Mouse (Mus musculus): ENCODE results near the gene Rad51b.

The Rad51b gene

GRCm38 (mm10) chr12:79612334-79613060 is 315.4 kb downstream of the Rad51b start:
- peak; percentile 95 for DNase-seq (ENCODE audit: extremely low read depth, low read depth)

- peak; percentile 4 for DNase-seq (ENCODE audit: extremely low read depth, low read depth)
Measured at GRCm38 (mm10) chr12:79613061-79613788, 316.1 kb downstream of the Rad51b start.

DNA sequence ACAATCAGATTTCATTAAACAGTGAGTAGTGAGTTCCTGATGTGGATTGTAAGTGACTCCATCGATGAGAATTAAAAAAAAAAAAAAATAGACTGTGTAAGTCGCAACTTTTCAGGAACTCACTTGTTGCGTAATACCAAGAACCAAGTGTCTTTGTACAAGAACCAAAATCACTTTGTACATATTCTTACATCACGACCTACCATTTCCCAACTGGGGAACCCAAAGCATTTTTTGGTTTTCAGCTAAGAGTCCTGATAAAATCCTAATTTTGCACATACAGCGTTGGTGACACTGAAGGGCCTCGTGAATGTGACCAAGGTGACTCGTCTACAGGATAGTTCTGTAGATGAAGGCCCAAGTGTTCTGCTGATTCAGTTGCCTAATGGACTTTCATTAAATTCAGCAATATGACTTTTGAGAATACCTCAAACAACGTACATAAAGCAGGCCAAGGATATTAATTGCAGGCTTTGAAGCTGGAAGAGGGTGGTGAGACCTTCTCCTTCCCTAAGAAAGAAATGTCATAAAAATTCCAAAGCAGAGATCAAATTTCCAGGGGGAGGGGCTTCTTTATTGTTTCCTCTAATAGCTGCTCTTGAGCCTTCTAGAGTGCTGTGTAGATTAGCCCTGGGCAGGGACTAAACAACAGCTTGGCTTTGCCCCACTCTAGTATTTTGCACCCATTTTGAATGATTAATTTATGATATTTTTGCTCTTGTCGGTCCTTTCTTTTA is 316.9 kb downstream of the Rad51b start:
- DNase-seq (ENCODE audit: extremely low read depth, low read depth), result no peak

DNA sequence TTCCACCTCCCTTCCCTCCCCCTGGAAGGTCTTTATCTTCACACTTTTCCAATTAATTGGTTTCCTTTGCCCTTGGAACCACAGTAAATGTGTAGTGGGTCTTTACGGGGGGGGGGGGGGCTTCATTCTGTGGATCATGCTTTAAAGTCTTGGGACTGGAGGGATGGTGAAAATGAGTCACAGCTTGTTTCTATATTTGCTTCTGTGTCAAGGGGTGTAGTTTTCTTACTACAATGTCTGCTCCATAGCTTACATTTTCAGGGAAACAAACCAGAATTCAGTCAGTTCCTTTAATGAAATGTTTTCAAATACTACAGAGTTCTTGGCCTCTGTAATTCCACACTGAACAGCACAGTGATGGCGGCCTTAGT is 317.5 kb downstream of the Rad51b start:
- DNase-seq (ENCODE audit: extremely low read depth, low read depth), result no peak

GRCm38 (mm10) chr12:79615717-79616316 is 318.7 kb downstream of the Rad51b start:
- no peak for DNase-seq (ENCODE audit: extremely low read depth, low read depth)

DNA sequence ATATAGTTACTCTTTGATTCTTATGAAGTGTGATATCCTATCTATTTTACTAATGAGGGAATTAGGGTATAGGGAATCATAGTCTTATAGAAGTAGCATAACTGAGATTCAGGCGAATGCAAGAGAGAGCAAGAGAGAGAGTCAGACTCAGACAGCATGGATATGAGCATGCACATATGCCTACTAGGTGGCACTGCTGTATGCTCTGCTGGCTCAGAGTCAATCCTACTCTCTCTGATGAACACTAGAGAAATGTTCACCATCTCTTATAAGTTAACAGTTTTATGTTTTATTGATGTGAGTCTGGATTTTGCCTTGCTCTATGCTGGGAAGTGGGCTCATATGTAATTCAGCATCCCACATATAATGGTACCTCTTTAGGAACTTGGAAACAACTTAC is 321.9 kb downstream of the Rad51b start:
- DNase-seq (ENCODE audit: extremely low read depth, low read depth), result no peak

DNA sequence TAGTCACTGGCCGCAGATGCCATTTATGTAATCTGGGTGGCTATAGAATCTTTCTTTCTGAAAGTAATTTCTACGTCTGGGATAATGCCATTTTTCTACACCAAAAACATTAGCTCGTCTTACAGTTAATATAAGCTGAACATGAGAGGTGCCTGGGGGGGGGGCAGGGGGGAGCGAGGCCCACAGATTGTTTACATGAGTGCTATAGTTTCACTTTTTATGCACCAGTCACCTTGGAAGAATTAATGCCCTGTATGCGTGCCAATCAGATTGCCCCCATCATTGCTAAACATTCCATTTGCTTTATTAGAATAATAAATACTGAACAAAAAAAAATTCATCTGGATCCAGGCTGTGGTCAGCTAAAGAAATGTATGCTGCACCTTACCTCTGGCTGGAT is 323.6 kb downstream of the Rad51b start:
- no peak for DNase-seq (ENCODE audit: extremely low read depth, low read depth)

- no peak for DNase-seq (ENCODE audit: extremely low read depth, low read depth)
Measured at GRCm38 (mm10) chr12:79623308-79623707, 326.2 kb downstream of the Rad51b start.

GRCm38 (mm10) chr12:79625699-79626554 is 328.8 kb downstream of the Rad51b start:
- DNase-seq (ENCODE audit: extremely low read depth, low read depth), result no peak

GRCm38 (mm10) chr12:79626555-79627080 is 329.5 kb downstream of the Rad51b start:
- DNase-seq (ENCODE audit: extremely low read depth, low read depth), result no peak

DNA sequence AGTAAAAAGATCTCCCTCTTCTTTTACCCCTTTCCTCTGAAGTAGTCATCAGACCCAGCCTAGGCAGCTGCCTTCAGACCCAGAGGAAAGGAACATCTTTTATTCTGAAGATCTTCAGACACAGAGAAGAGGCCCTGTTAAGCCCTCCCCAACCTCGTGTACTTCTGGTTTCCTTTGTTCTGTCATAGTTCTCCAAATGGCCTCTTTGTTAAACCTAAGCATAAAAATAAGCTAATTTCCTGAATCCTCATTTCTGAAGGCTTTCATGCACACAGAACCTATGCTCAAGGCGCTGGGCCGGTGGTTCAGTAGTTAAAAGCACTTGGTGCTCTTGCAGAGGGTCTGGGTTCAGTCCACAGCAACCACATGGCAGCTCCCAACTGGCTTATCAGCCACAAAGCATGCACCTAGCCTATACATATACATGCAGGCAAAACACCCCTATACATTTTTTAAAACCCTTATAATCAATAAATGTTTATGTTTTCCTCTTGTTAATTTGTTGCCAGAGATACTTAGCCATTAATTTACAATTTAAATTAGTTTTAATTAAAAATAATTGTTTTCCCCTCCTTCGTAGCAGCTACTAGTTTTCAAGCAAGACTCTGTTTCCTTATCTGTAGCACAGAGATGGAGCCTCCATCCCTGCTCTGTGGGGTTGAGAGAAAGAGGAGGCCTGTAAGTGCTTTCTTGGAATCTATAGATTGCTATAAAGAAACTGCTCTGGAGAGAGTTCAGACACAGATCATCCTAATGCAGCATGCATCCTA is 330.5 kb downstream of the Rad51b start:
- DNase-seq (ENCODE audit: extremely low read depth, low read depth), result no peak

GRCm38 (mm10) chr12:79628121-79628774 is 331.2 kb downstream of the Rad51b start:
- no peak for DNase-seq (ENCODE audit: extremely low read depth, low read depth)

- DNase-seq (ENCODE audit: extremely low read depth, low read depth), result peak; percentile 48
Measured at GRCm38 (mm10) chr12:79629945-79630850, 333.1 kb downstream of the Rad51b start.

GRCm38 (mm10) chr12:79633458-79634106 is 336.5 kb downstream of the Rad51b start:
- no peak for DNase-seq (ENCODE audit: extremely low read depth, low read depth)

GRCm38 (mm10) chr12:79641570-79642285 is 344.6 kb downstream of the Rad51b start:
- no peak for DNase-seq (ENCODE audit: extremely low read depth, low read depth)

- DNase-seq (ENCODE audit: extremely low read depth, low read depth), result no peak
Measured at GRCm38 (mm10) chr12:79642715-79643114, 345.6 kb downstream of the Rad51b start.

- no peak for DNase-seq (ENCODE audit: extremely low read depth, low read depth)
Measured at GRCm38 (mm10) chr12:79645656-79646055, 348.6 kb downstream of the Rad51b start.

Measured in MEL-GATA-1-ER (cell line).